ENCODE assay signal across 11 mouse cellular contexts in genomic region chr11:106785043-106785442, GRCm38 (mm10). TPM values are rescaled to one million over a fixed set of nuclear protein-coding genes. Genes with fewer than 3 reads are reported as not detected.
DNase-seq lines count a peak whose midpoint lies in the region; ATAC-seq and TF ChIP-seq lines count a peak whose summit lies in the region.
"Had no signal": no experiment of that assay in that cellular context is flagged by ENCODE, and none has a peak within 500 bp of the region (broad histone marks: within the 10 kb centered on the region; RNA-seq: fewer than 3 reads in every experiment).

No protein-coding gene starts in this region.

- 96% methylated on average over 1 of the region's 1 CpGs for WGBS in limb, embryonic 12.5 days
- WGBS in limb, embryonic 10.5 days: 93% methylated on average over 1 of the region's 1 CpGs
- 79% methylated on average over 1 of the region's 1 CpGs for WGBS in limb, embryonic 13.5 days

- peak overlapping the region; percentile 98 for H3K4me3 ChIP-seq in gastrocnemius, adult 2 months
- no peak overlapping the region for H3K4me3 ChIP-seq in limb, embryonic 12.5 days (replicated peaks)
- H3K4me3 ChIP-seq in limb, embryonic 10.5 days: no peak overlapping the region
- H3K4me3 ChIP-seq in brown adipose tissue, adult 24 weeks (ENCODE audit: insufficient read depth, low read depth, low read length): 0 out of 2 replicates have a peak overlapping the region, but pooled peaks have one; percentile 9
- no peak overlapping the region for H3K4me3 ChIP-seq in limb, embryonic 13.5 days

- H3K9ac ChIP-seq in limb, embryonic 12.5 days (replicated peaks): no peak overlapping the region
- H3K9ac ChIP-seq in limb, embryonic 13.5 days: no peak overlapping the region
- H3K9ac ChIP-seq: liver, embryonic 14.5 days had no signal

- H3K4me2 ChIP-seq in limb, embryonic 12.5 days: peak overlapping the region; percentile 85; the same call in 1 of the 2 replicates
- peak overlapping the region; percentile 78; the same call in 1 of the 2 replicates for H3K4me2 ChIP-seq in limb, embryonic 13.5 days (replicated peaks)

- H3K4me1 ChIP-seq in limb, embryonic 12.5 days (replicated peaks): peaks cover 15% of the 10 kb centered on the region
- peaks cover 15% of the 10 kb centered on the region for H3K4me1 ChIP-seq in limb, embryonic 10.5 days
- peaks cover 5% of the 10 kb centered on the region; the same call in 1 of the 2 replicates for H3K4me1 ChIP-seq in brown adipose tissue, adult 24 weeks (ENCODE audit: control insufficient read depth, insufficient read depth, insufficient read length, low read length)
- peaks cover 28% of the 10 kb centered on the region for H3K4me1 ChIP-seq in limb, embryonic 13.5 days

- ATAC-seq in limb, embryonic 12.5 days (ENCODE audit: insufficient number of reproducible peaks, insufficient read depth, low FRiP score, low TSS enrichment, low read depth): no peak
- ATAC-seq in limb, embryonic 13.5 days (ENCODE audit: low FRiP score, low read depth): no peak
- no peak for ATAC-seq in frontal cortex, adult (ENCODE audit: low TSS enrichment)
- ATAC-seq in cerebellum, adult (ENCODE audit: insufficient number of reproducible peaks, low FRiP score, low TSS enrichment): no peak

- TF ChIP-seq CTCF in gastrocnemius, adult 2 months (IDR thresholded peaks at IDR 0.05): no peak

- H3K36me3 ChIP-seq in limb, embryonic 12.5 days: peaks cover 61% of the 10 kb centered on the region
- peaks cover 77% of the 10 kb centered on the region for H3K36me3 ChIP-seq in limb, embryonic 10.5 days
- H3K36me3 ChIP-seq in limb, embryonic 13.5 days: peaks cover 64% of the 10 kb centered on the region

- intact Hi-C loops in gastrocnemius, adult 2 months (cut with DNase I): no loop called here

- H3K9me3 ChIP-seq in limb, embryonic 12.5 days: no peaks in the 10 kb centered on the region
- H3K9me3 ChIP-seq in limb, embryonic 10.5 days (replicated peaks): no peaks in the 10 kb centered on the region
- no peaks in the 10 kb centered on the region for H3K9me3 ChIP-seq in limb, embryonic 13.5 days

- no peaks in the 10 kb centered on the region for H3K27me3 ChIP-seq in limb, embryonic 12.5 days
- H3K27me3 ChIP-seq in limb, embryonic 10.5 days (ENCODE audit: low read depth, poor library complexity, severe bottlenecking): no peaks in the 10 kb centered on the region
- no peaks in the 10 kb centered on the region for H3K27me3 ChIP-seq in limb, embryonic 13.5 days

- 0 out of 2 replicates have a peak overlapping the region, but pooled peaks have one; percentile 24 for H3K27ac ChIP-seq in gastrocnemius, adult 2 months
- no peak overlapping the region for H3K27ac ChIP-seq in limb, embryonic 12.5 days
- H3K27ac ChIP-seq in limb, embryonic 10.5 days: no peak overlapping the region
- no peak overlapping the region for H3K27ac ChIP-seq in brown adipose tissue, adult 24 weeks (replicated peaks; ENCODE audit: low read depth, low read length)
- H3K27ac ChIP-seq in limb, embryonic 13.5 days: no peak overlapping the region
- H3K27ac ChIP-seq: liver, embryonic 14.5 days had no signal

- no peak for DNase-seq in gastrocnemius, adult 2 months
- DNase-seq in gastrocnemius, adult 18-20 months (ENCODE audit: low spot score): no peak
- no peak for DNase-seq in limb, embryonic 10.5 days (ENCODE audit: low spot score)
- DNase-seq: thymus, postnatal 25 days had no signal

RNA-seq across cellular contexts. Expression of gene Ddx5, which starts 3.9 kb away (rescaled TPM):
- 100 to 1,000 TPM; 261 to 265 TPM for total RNA-seq in gastrocnemius, adult 2 months (2021)
- 100 to 1,000 TPM; 250 to 296 TPM for total RNA-seq in gastrocnemius, adult 18-20 months (2021)
- 420 and 426 TPM in 2 replicates for polyA plus RNA-seq in limb, embryonic 12.5 days (2016; fragmentation: Nextera tagmentation; extraction: Ambion mirVana)
- 319 and 354 TPM in 2 replicates for polyA plus RNA-seq in limb, embryonic 10.5 days (2016; fragmentation: Nextera tagmentation; extraction: Ambion mirVana)
- polyA plus RNA-seq in brown adipose tissue, adult 24 weeks (2012; ENCODE audit: insufficient read depth, insufficient read length, missing spikeins): 337 and 404 TPM in 2 replicates
- 359 and 363 TPM in 2 replicates for polyA plus RNA-seq in limb, embryonic 13.5 days (2015; fragmentation: Nextera tagmentation; extraction: Ambion mirVana)

RNA-seq across cellular contexts. Expression of gene Cep95, which starts 4.0 kb away (rescaled TPM):
- 1 to 10 TPM; 3.7 to 5.6 TPM for total RNA-seq in gastrocnemius, adult 2 months (2021)
- total RNA-seq in gastrocnemius, adult 18-20 months (2021): 1 to 10 TPM; 2.7 to 4.7 TPM
- 27.3 and 30.4 TPM in 2 replicates for polyA plus RNA-seq in limb, embryonic 12.5 days (2016; fragmentation: Nextera tagmentation; extraction: Ambion mirVana)
- 18.0 and 19.0 TPM in 2 replicates for polyA plus RNA-seq in limb, embryonic 10.5 days (2016; fragmentation: Nextera tagmentation; extraction: Ambion mirVana)
- 3.4 and 13.9 TPM in 2 replicates for polyA plus RNA-seq in brown adipose tissue, adult 24 weeks (2012; ENCODE audit: insufficient read depth, insufficient read length, missing spikeins)
- polyA plus RNA-seq in limb, embryonic 13.5 days (2015; fragmentation: Nextera tagmentation; extraction: Ambion mirVana): 23.5 and 28.9 TPM in 2 replicates

RNA-seq across cellular contexts. Expression of gene Polg2, which starts 5.7 kb away (rescaled TPM):
- 1 to 10 TPM; 2.4 to 3.3 TPM for total RNA-seq in gastrocnemius, adult 2 months (2021)
- 1 to 10 TPM; 2.4 TPM for total RNA-seq in gastrocnemius, adult 18-20 months (2021)
- 14.8 and 15.0 TPM in 2 replicates for polyA plus RNA-seq in limb, embryonic 12.5 days (2016; fragmentation: Nextera tagmentation; extraction: Ambion mirVana)
- polyA plus RNA-seq in limb, embryonic 10.5 days (2016; fragmentation: Nextera tagmentation; extraction: Ambion mirVana): 10.7 and 11.2 TPM in 2 replicates
- polyA plus RNA-seq in brown adipose tissue, adult 24 weeks (2012; ENCODE audit: insufficient read depth, insufficient read length, missing spikeins): 4.6 and 5.1 TPM in 2 replicates
- 13.2 and 15.0 TPM in 2 replicates for polyA plus RNA-seq in limb, embryonic 13.5 days (2015; fragmentation: Nextera tagmentation; extraction: Ambion mirVana)

RNA-seq across cellular contexts. Expression of gene Milr1, which starts 34.0 kb away (rescaled TPM):
- not detected for total RNA-seq in gastrocnemius, adult 2 months (2021)
- total RNA-seq in gastrocnemius, adult 18-20 months (2021): under 1 TPM in 1 of 2 experiments, not detected in 1; 0.34 TPM
- polyA plus RNA-seq in limb, embryonic 12.5 days (2016; fragmentation: Nextera tagmentation; extraction: Ambion mirVana): 0.66 and 1.0 TPM in 2 replicates
- polyA plus RNA-seq in limb, embryonic 10.5 days (2016; fragmentation: Nextera tagmentation; extraction: Ambion mirVana): 0.67 and 1.2 TPM in 2 replicates
- polyA plus RNA-seq in brown adipose tissue, adult 24 weeks (2012; ENCODE audit: insufficient read depth, insufficient read length, missing spikeins): 0.95 TPM in 1 of 2 replicates, not detected in the other
- 1.4 and 2.2 TPM in 2 replicates for polyA plus RNA-seq in limb, embryonic 13.5 days (2015; fragmentation: Nextera tagmentation; extraction: Ambion mirVana)
- total RNA-seq: layer of hippocampus, postnatal 25 days had no signal

RNA-seq across cellular contexts. Expression of gene Pecam1, which starts 34.6 kb away (rescaled TPM):
- 10 to 100 TPM; 37.1 to 43.8 TPM for total RNA-seq in gastrocnemius, adult 2 months (2021)
- total RNA-seq in gastrocnemius, adult 18-20 months (2021): 10 to 100 TPM; 27.3 to 35.3 TPM
- polyA plus RNA-seq in limb, embryonic 12.5 days (2016; fragmentation: Nextera tagmentation; extraction: Ambion mirVana): 23.6 and 27.0 TPM in 2 replicates
- polyA plus RNA-seq in limb, embryonic 10.5 days (2016; fragmentation: Nextera tagmentation; extraction: Ambion mirVana): 25.9 and 28.8 TPM in 2 replicates
- polyA plus RNA-seq in brown adipose tissue, adult 24 weeks (2012; ENCODE audit: insufficient read depth, insufficient read length, missing spikeins): 31.7 and 54.7 TPM in 2 replicates
- 33.5 and 36.8 TPM in 2 replicates for polyA plus RNA-seq in limb, embryonic 13.5 days (2015; fragmentation: Nextera tagmentation; extraction: Ambion mirVana)

Comparison
In these comparisons a context has a peak if more than half of its experiments do, and no peak if none do; other contexts are left out.
1. H3K4me3 ChIP-seq: peak in gastrocnemius, adult 2 months (single experiment) and brown adipose tissue, adult 24 weeks (single experiment); none in limb, embryonic 12.5 days (single experiment), limb, embryonic 10.5 days (single experiment) and limb, embryonic 13.5 days (single experiment).